Mouse (Mus musculus): ENCODE results near the gene Zfp128. TPM values are rescaled to one million over a fixed set of nuclear protein-coding genes. Genes with fewer than 3 reads are reported as not detected.

The Zfp128 gene
- polyA plus RNA-seq, 1 experiment from 2014 or later, result 3.8 TPM

- Histone ChIP-seq H3K4me3 (ENCODE audit: control insufficient read depth in 1 of 2, insufficient read depth in 1 of 2, low read depth in 1 of 2, low read length in 2 of 2) (no peak overlapping the region), H3K9ac (ENCODE audit: low read length) (no peak overlapping the region), H3K36me3 (ENCODE audit: control insufficient read depth, insufficient read depth, low read length) (peaks cover 76% of the 10 kb centered on the region), H3K4me2 (ENCODE audit: low read length) (no peak overlapping the region), H3K27ac (replicated peaks in 1 of 2; ENCODE audit: control insufficient read depth in 1 of 2, insufficient read depth in 1 of 2, low read depth in 2 of 2, low read length in 2 of 2) (no peak overlapping the region), H3K4me1 (ENCODE audit: control insufficient read depth in 2 of 2, insufficient read depth in 2 of 2, low read length in 2 of 2) (peaks cover 0 to 3% of the 10 kb centered on the region in 2 experiments; a peak in 2 of 4 replicates), H3K27me3 (ENCODE audit: control insufficient read depth, insufficient read depth, low read length) (no peaks in the 10 kb centered on the region), H3K9me3 (ENCODE audit: control insufficient read depth, low read length) (no peaks in the 10 kb centered on the region)
- no peak for ATAC-seq (ENCODE audit: insufficient number of reproducible peaks, insufficient read depth, low FRiP score, low read depth)
- 90% methylated on average over 12 of the region's 12 CpGs for WGBS
These were observed 5.7 kb downstream of the Zfp128 start for GRCm38 (mm10) chr7:12886563-12887266.

GRCm38 (mm10) chr7:12887585-12887984 is 6.6 kb downstream of the Zfp128 start:
- no peak for ATAC-seq (ENCODE audit: insufficient number of reproducible peaks, insufficient read depth, low FRiP score, low read depth)
- H3K9ac ChIP-seq (ENCODE audit: low read length), result no peak overlapping the region
- H3K27me3 ChIP-seq (ENCODE audit: control insufficient read depth, insufficient read depth, low read length), result no peaks in the 10 kb centered on the region
- 92% methylated on average over 5 of the region's 5 CpGs for WGBS
- no peak overlapping the region for H3K4me3 ChIP-seq (ENCODE audit: control insufficient read depth in 1 of 2, insufficient read depth in 1 of 2, low read depth in 1 of 2, low read length in 2 of 2)
- H3K4me2 ChIP-seq (ENCODE audit: low read length), result no peak overlapping the region
- H3K36me3 ChIP-seq (ENCODE audit: control insufficient read depth, insufficient read depth, low read length), result peaks cover 82% of the 10 kb centered on the region
- H3K9me3 ChIP-seq (ENCODE audit: control insufficient read depth, low read length), result no peaks in the 10 kb centered on the region
- no peaks in the 10 kb centered on the region; a peak in 1 of 4 replicates for H3K4me1 ChIP-seq (ENCODE audit: control insufficient read depth in 2 of 2, insufficient read depth in 2 of 2, low read length in 2 of 2)
- no peak overlapping the region for H3K27ac ChIP-seq (replicated peaks in 1 of 2; ENCODE audit: control insufficient read depth in 1 of 2, insufficient read depth in 1 of 2, low read depth in 2 of 2, low read length in 2 of 2)

GRCm38 (mm10) chr7:12890928-12891327 is 10.0 kb downstream of the Zfp128 start:
- 87% methylated on average over 14 of the region's 14 CpGs for WGBS
- no peak for ATAC-seq (ENCODE audit: insufficient number of reproducible peaks, insufficient read depth, low FRiP score, low read depth)
- Histone ChIP-seq H3K27ac (replicated peaks in 1 of 2; ENCODE audit: control insufficient read depth in 1 of 2, insufficient read depth in 1 of 2, low read depth in 2 of 2, low read length in 2 of 2) (no peak overlapping the region), H3K36me3 (ENCODE audit: control insufficient read depth, insufficient read depth, low read length) (peaks cover 61% of the 10 kb centered on the region), H3K4me1 (ENCODE audit: control insufficient read depth in 2 of 2, insufficient read depth in 2 of 2, low read length in 2 of 2) (no peaks in the 10 kb centered on the region), H3K27me3 (ENCODE audit: control insufficient read depth, insufficient read depth, low read length) (no peaks in the 10 kb centered on the region), H3K4me3 (ENCODE audit: control insufficient read depth in 1 of 2, insufficient read depth in 1 of 2, low read depth in 1 of 2, low read length in 2 of 2) (no peak overlapping the region), H3K9ac (ENCODE audit: low read length) (no peak overlapping the region), H3K9me3 (ENCODE audit: control insufficient read depth, low read length) (no peaks in the 10 kb centered on the region), H3K4me2 (ENCODE audit: low read length) (no peak overlapping the region)

- 81% methylated on average over 1 of the region's 1 CpGs for WGBS
- no peak overlapping the region for H3K4me3 ChIP-seq (ENCODE audit: control insufficient read depth in 1 of 2, insufficient read depth in 1 of 2, low read depth in 1 of 2, low read length in 2 of 2)
- H3K4me2 ChIP-seq (ENCODE audit: low read length), result no peak overlapping the region
- H3K27me3 ChIP-seq (ENCODE audit: control insufficient read depth, insufficient read depth, low read length), result no peaks in the 10 kb centered on the region
- H3K9me3 ChIP-seq (ENCODE audit: control insufficient read depth, low read length), result no peaks in the 10 kb centered on the region
- no peak for ATAC-seq (ENCODE audit: insufficient number of reproducible peaks, insufficient read depth, low FRiP score, low read depth)
- H3K27ac ChIP-seq (replicated peaks in 1 of 2; ENCODE audit: control insufficient read depth in 1 of 2, insufficient read depth in 1 of 2, low read depth in 2 of 2, low read length in 2 of 2), result no peak overlapping the region
- H3K9ac ChIP-seq (ENCODE audit: low read length), result no peak overlapping the region
- H3K36me3 ChIP-seq (ENCODE audit: control insufficient read depth, insufficient read depth, low read length), result peaks cover 57% of the 10 kb centered on the region
- H3K4me1 ChIP-seq (ENCODE audit: control insufficient read depth in 2 of 2, insufficient read depth in 2 of 2, low read length in 2 of 2), result no peaks in the 10 kb centered on the region
These were observed 10.4 kb downstream of the Zfp128 start for GRCm38 (mm10) chr7:12891334-12891733.

DNA sequence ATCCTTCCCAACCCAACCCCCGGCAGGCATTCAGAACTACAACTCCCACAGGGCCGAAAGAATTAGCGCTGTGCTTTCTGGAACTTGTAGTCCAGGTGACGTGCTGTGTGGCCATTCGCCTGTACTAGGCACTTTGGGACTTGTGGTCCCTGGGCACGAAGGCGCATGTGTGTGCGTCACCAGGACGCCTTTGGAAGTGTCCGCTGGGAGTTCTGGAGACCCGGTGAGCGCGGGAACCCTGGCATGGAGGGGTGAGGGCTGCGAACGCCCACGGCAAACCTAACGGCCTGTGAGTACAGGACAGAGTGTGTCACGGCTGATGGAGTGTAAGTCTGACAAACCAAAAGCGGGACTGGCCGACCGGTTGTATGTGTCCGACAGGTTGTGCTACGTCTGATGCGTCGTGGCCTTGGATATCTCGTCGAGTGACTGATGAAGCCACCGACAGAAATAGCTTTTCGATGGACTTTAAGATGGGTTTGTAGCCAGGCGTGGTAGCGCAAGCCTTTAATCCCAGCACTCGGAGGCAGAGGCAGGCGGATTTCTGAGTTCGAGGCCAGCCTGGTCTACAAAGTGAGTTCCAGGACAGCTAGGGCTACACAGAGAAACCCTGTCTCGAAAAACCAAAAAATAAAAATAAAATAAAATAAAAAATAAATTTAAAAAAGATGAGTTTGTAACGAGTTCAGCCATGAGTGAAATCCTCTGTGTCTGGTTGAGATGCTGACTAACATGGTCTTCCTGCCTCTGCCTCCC is 16.9 kb downstream of the Zfp128 start, which contains the start of gene Zscan22:
Gene Zscan22, plus strand, starts transcription at position 161 of the 756 bp plus-strand sequence.
- Histone ChIP-seq H3K4me3 (ENCODE audit: control insufficient read depth in 1 of 2, insufficient read depth in 1 of 2, low read depth in 1 of 2, low read length in 2 of 2) (peak within 1 kb of the TSS; percentile 53 to 93), H3K27ac (replicated peaks in 1 of 2; ENCODE audit: control insufficient read depth in 1 of 2, insufficient read depth in 1 of 2, low read depth in 2 of 2, low read length in 2 of 2) (peak within 1 kb of the TSS; percentile 29 to 73; a peak in 2 of 4 replicates), H3K27me3 (ENCODE audit: control insufficient read depth, insufficient read depth, low read length) (no peaks in the 10 kb centered on the region), H3K4me1 (ENCODE audit: control insufficient read depth in 2 of 2, insufficient read depth in 2 of 2, low read length in 2 of 2) (peaks cover 3 to 8% of the 10 kb centered on the region in 2 experiments), H3K4me2 (ENCODE audit: low read length) (peak within 1 kb of the TSS; percentile 65), H3K36me3 (ENCODE audit: control insufficient read depth, insufficient read depth, low read length) (0 out of 2 replicates have a peak, but pooled peaks cover 5% of the 10 kb centered on the region), H3K9me3 (ENCODE audit: control insufficient read depth, low read length) (no peaks in the 10 kb centered on the region), H3K9ac (ENCODE audit: low read length) (peak within 1 kb of the TSS; percentile 80)
- 4% methylated on average over 36 of the region's 36 CpGs for WGBS
- peak; percentile 97 for ATAC-seq (ENCODE audit: insufficient number of reproducible peaks, insufficient read depth, low FRiP score, low read depth)

GRCm38 (mm10) chr7:12901517-12901916 is 20.5 kb downstream of the Zfp128 start:
- Histone ChIP-seq H3K4me1 (ENCODE audit: control insufficient read depth in 2 of 2, insufficient read depth in 2 of 2, low read length in 2 of 2) (peaks cover 3 to 8% of the 10 kb centered on the region in 2 experiments), H3K4me2 (ENCODE audit: low read length) (no peak overlapping the region), H3K27ac (replicated peaks in 1 of 2; ENCODE audit: control insufficient read depth in 1 of 2, insufficient read depth in 1 of 2, low read depth in 2 of 2, low read length in 2 of 2) (no peak overlapping the region), H3K27me3 (ENCODE audit: control insufficient read depth, insufficient read depth, low read length) (no peaks in the 10 kb centered on the region), H3K9me3 (ENCODE audit: control insufficient read depth, low read length) (no peaks in the 10 kb centered on the region), H3K36me3 (ENCODE audit: control insufficient read depth, insufficient read depth, low read length) (peaks cover 34% of the 10 kb centered on the region), H3K9ac (ENCODE audit: low read length) (no peak overlapping the region), H3K4me3 (ENCODE audit: control insufficient read depth in 1 of 2, insufficient read depth in 1 of 2, low read depth in 1 of 2, low read length in 2 of 2) (no peak overlapping the region)
- 85% methylated on average over 5 of the region's 5 CpGs for WGBS
- ATAC-seq (ENCODE audit: insufficient number of reproducible peaks, insufficient read depth, low FRiP score, low read depth), result no peak

DNA sequence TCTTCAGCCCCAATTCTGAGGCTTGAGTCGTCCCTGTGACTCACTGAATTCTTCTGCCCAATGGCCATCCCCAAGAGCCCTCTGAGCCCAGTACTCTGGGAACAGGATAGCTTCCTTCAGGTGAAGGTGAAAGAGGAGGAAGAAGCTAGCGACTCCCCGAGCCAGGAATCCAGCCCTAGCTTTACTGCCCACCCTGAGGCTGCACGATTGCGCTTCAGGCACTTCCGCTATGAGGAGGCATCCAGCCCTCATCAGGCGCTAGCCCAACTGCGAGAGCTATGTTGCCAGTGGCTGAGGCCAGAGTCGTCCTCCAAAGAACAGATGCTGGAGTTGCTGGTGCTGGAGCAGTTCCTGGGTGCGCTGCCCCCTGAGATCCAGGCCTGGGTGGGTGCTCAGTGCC is 22.6 kb downstream of the Zfp128 start:
- 67% methylated on average over 10 of the region's 10 CpGs for WGBS

More for the DNA sequence above, 22.6 kb downstream of the Zfp128 start:
- peaks cover 55% of the 10 kb centered on the region for H3K36me3 ChIP-seq (ENCODE audit: control insufficient read depth, insufficient read depth, low read length)
- H3K9ac ChIP-seq (ENCODE audit: low read length), result no peak overlapping the region
- no peaks in the 10 kb centered on the region for H3K27me3 ChIP-seq (ENCODE audit: control insufficient read depth, insufficient read depth, low read length)
- no peaks in the 10 kb centered on the region for H3K9me3 ChIP-seq (ENCODE audit: control insufficient read depth, low read length)
- H3K4me2 ChIP-seq (ENCODE audit: low read length), result peak overlapping the region; percentile 11
- peaks cover 0 to 3% of the 10 kb centered on the region in 2 experiments; a peak in 2 of 4 replicates for H3K4me1 ChIP-seq (ENCODE audit: control insufficient read depth in 2 of 2, insufficient read depth in 2 of 2, low read length in 2 of 2)
- H3K4me3 ChIP-seq (ENCODE audit: control insufficient read depth in 1 of 2, insufficient read depth in 1 of 2, low read depth in 1 of 2, low read length in 2 of 2), result peak overlapping the region; percentile 3 to 4; a peak in 3 of 4 replicates
- H3K27ac ChIP-seq (replicated peaks in 1 of 2; ENCODE audit: control insufficient read depth in 1 of 2, insufficient read depth in 1 of 2, low read depth in 2 of 2, low read length in 2 of 2), result no peak overlapping the region
- ATAC-seq (ENCODE audit: insufficient number of reproducible peaks, insufficient read depth, low FRiP score, low read depth), result no peak

All from heart, embryonic 14.5 days (tissue).